Mouse (Mus musculus): Measurements from ENCODE around the gene Sptbn4. TPM values are rescaled to one million over a fixed set of nuclear protein-coding genes. Genes with fewer than 3 reads are reported as not detected.

Sptbn4 gene
- total RNA-seq, 1 experiment = 9.1 TPM

GRCm38 (mm10) chr7:27404203-27404942, 43.1 kb downstream of the Sptbn4 start:
- peak overlapping the region; percentile 63 to 79 for H3K4me3 ChIP-seq (ENCODE audit: insufficient read depth in 1 of 2, low read depth in 1 of 2, low read length in 2 of 2, poor library complexity in 1 of 2, severe bottlenecking in 1 of 2)
- H3K4me1 ChIP-seq (ENCODE audit: control insufficient read depth in 2 of 2, insufficient read depth in 2 of 2, low read length in 2 of 2, poor library complexity in 1 of 2) = peaks cover 0 to 3% of the 10 kb centered on the region in 2 experiments; a peak in 1 of 4 replicates
- in situ Hi-C loops (cut with MboI; ENCODE audit: low sequenced_read_pairs in 2 of 2, unreplicated experiment in 2 of 2) = loop anchor here in 1 of 2 experiments (5.0 kb wide), 1 partner anchor 112 kb away; no protein-coding TSS in a partner anchor
- DNase-seq (ENCODE audit: low read depth, low spot score) = no peak
- H3K36me3 ChIP-seq (ENCODE audit: control insufficient read depth, insufficient read depth, low read length, poor library complexity, severe bottlenecking) = no peaks in the 10 kb centered on the region
- no peak overlapping the region for H3K27ac ChIP-seq (ENCODE audit: insufficient read depth, low read depth, low read length, poor library complexity, severe bottlenecking)
- TF ChIP-seq CHD2 (IDR thresholded peaks at IDR 0.05; ENCODE audit: low read depth, low read length) (no peak), ZNF384 (IDR thresholded peaks at IDR 0.05; ENCODE audit: low read depth, low read length) (no peak), HCFC1 (IDR thresholded peaks at IDR 0.05; ENCODE audit: borderline replicate concordance, insufficient read depth, low read length) (no peak)
- no peaks in the 10 kb centered on the region for H3K9me3 ChIP-seq (ENCODE audit: control insufficient read depth, insufficient read depth, low read depth, low read length)
- H3K9ac ChIP-seq (ENCODE audit: insufficient read depth, low read depth, low read length, poor library complexity, severe bottlenecking) = peak overlapping the region; percentile 78

DNA sequence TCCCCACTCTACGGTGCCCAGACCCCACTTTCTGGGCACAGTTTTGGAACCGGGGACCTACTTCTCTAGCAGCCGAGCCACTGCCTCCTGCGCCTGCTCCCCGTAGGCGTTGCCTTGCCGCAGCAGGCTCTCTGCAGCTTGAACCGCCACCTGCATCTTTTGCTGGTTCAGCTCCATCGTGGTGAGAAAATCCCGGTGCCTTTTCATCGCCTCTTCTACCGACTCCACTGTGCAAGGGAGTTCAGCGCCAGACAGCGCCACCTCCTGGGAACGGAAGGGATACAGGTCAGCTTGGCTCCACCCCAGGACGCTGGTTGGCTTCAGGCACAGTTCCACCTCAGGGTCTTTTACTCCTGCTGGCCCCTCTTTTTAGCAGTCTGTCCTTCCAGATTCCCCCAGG, 44.8 kb downstream of the Sptbn4 start:
- Histone ChIP-seq H3K36me3 (ENCODE audit: control insufficient read depth, insufficient read depth, low read length, poor library complexity, severe bottlenecking) (no peaks in the 10 kb centered on the region), H3K4me1 (ENCODE audit: control insufficient read depth in 2 of 2, insufficient read depth in 2 of 2, low read length in 2 of 2, poor library complexity in 1 of 2) (no peaks in the 10 kb centered on the region; a peak in 1 of 4 replicates), H3K27ac (ENCODE audit: insufficient read depth, low read depth, low read length, poor library complexity, severe bottlenecking) (no peak overlapping the region), H3K9ac (ENCODE audit: insufficient read depth, low read depth, low read length, poor library complexity, severe bottlenecking) (peak overlapping the region; percentile 48; the same call in 1 of the 2 replicates), H3K4me3 (ENCODE audit: insufficient read depth in 1 of 2, low read depth in 1 of 2, low read length in 2 of 2, poor library complexity in 1 of 2, severe bottlenecking in 1 of 2) (peak overlapping the region; percentile 44 to 46; a peak in 3 of 4 replicates), H3K9me3 (ENCODE audit: control insufficient read depth, insufficient read depth, low read depth, low read length) (no peaks in the 10 kb centered on the region)
- peak; percentile 92 for DNase-seq (ENCODE audit: low read depth, low spot score)
- in situ Hi-C loops (cut with MboI; ENCODE audit: low sequenced_read_pairs in 2 of 2, unreplicated experiment in 2 of 2) = loop anchor here in 1 of 2 experiments (5.0 kb wide), 1 partner anchor 110 kb away; no protein-coding TSS in a partner anchor
- TF ChIP-seq CHD2 (IDR thresholded peaks at IDR 0.05; ENCODE audit: low read depth, low read length) (no peak), ZC3H11A (IDR thresholded peaks at IDR 0.05; ENCODE audit: borderline replicate concordance, low read depth, low read length) (no peak; the same call in 1 of the 2 replicates), ZNF384 (IDR thresholded peaks at IDR 0.05; ENCODE audit: low read depth, low read length) (no peak), HCFC1 (IDR thresholded peaks at IDR 0.05; ENCODE audit: borderline replicate concordance, insufficient read depth, low read length) (peak; percentile 49; the same call in 1 of the 2 replicates), MAFK (IDR thresholded peaks at IDR 0.05; ENCODE audit: insufficient read depth, low read depth, low read length) (peak; percentile 53; the same call in 1 of the 2 replicates)

DNA sequence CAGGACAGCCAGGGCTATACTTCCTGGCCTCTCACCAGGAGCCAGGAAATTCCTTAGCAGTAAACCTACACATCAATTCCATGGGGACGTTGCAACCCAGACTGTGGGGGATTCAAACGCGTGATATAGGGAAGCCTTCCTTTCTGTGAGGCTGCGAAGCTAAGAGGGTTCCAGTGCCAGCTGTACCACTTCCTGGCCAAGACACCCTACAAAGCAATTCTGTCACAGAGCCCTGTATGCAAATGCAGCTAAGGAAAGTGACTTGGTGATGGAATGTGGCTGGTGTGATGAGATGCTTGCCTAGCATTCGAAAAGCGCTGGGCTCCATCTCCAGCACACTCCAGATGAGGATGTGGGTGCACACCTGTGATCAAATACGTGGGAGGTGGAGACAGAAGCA, 46.9 kb downstream of the Sptbn4 start:
- TF ChIP-seq ZC3H11A (IDR thresholded peaks at IDR 0.05; ENCODE audit: borderline replicate concordance, low read depth, low read length) = no peak
- TF ChIP-seq ZNF384 (IDR thresholded peaks at IDR 0.05; ENCODE audit: low read depth, low read length) = no peak
- no peak for TF ChIP-seq MAFK (IDR thresholded peaks at IDR 0.05; ENCODE audit: insufficient read depth, low read depth, low read length)
- no peak for TF ChIP-seq HCFC1 (IDR thresholded peaks at IDR 0.05; ENCODE audit: borderline replicate concordance, insufficient read depth, low read length)
- no peak for TF ChIP-seq CHD2 (IDR thresholded peaks at IDR 0.05; ENCODE audit: low read depth, low read length)
- no peaks in the 10 kb centered on the region for H3K36me3 ChIP-seq (ENCODE audit: control insufficient read depth, insufficient read depth, low read length, poor library complexity, severe bottlenecking)
- peaks cover 4 to 8% of the 10 kb centered on the region in 2 experiments; a peak in 2 of 4 replicates for H3K4me1 ChIP-seq (ENCODE audit: control insufficient read depth in 2 of 2, insufficient read depth in 2 of 2, low read length in 2 of 2, poor library complexity in 1 of 2)
- DNase-seq (ENCODE audit: low read depth, low spot score) = no peak
- no peak overlapping the region for H3K27ac ChIP-seq (ENCODE audit: insufficient read depth, low read depth, low read length, poor library complexity, severe bottlenecking)
- H3K9me3 ChIP-seq (ENCODE audit: control insufficient read depth, insufficient read depth, low read depth, low read length) = no peaks in the 10 kb centered on the region
- no peak overlapping the region for H3K9ac ChIP-seq (ENCODE audit: insufficient read depth, low read depth, low read length, poor library complexity, severe bottlenecking)
- in situ Hi-C loops (cut with MboI; ENCODE audit: low sequenced_read_pairs in 2 of 2, unreplicated experiment in 2 of 2) = loop anchor here in 1 of 2 experiments (5.0 kb wide), 1 partner anchor 108 kb away; no protein-coding TSS in a partner anchor
- H3K4me3 ChIP-seq (ENCODE audit: insufficient read depth in 1 of 2, low read depth in 1 of 2, low read length in 2 of 2, poor library complexity in 1 of 2, severe bottlenecking in 1 of 2) = no peak overlapping the region

DNA sequence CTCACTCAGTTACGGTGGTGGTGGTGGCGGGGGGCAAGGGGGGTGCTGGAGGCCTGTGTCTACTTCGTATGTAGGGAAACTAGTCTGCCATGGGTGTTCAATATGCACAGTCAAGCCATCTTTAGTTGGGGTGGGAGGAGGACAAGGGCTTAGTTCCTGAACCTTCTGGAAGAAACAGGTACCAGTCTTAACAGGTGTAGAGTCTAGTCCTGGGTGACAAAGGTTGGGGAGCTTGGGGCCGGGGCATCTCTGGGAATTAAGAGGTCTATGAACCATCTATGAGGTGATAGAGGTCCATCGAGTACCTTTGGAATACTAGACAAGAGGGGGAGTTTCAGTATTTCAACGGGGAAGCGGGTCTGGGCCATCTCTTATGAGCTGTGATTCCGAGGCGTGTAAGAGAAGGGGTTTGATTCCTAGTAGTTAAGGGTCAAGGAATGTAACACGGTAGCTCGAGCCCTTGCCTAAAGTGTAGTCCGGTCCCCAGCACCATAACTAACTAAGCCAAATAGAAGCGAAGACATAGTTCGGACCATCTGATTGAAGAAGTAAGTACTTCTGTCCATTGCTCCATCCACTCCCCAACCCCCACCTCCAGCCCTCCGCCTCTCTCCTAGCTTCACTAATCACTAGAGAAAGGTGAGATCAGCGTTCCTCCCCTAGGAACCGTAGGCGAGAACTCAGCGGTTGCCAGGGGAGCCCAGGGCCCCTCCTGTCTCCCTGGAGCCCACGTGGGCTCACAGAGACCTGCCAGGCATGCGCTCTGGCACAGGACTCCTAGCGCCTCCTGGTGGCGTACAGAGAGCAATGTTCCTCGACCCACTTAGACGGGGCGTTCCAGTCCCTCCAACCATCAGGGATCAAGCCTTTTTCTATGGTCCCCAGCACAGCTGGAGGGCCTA, 50.2 kb downstream of the Sptbn4 start:
- Histone ChIP-seq H3K27ac (ENCODE audit: insufficient read depth, low read depth, low read length, poor library complexity, severe bottlenecking) (peak overlapping the region; percentile 96), H3K4me3 (ENCODE audit: insufficient read depth in 1 of 2, low read depth in 1 of 2, low read length in 2 of 2, poor library complexity in 1 of 2, severe bottlenecking in 1 of 2) (peak overlapping the region; percentile 54 to 89; a peak in 3 of 4 replicates), H3K4me1 (ENCODE audit: control insufficient read depth in 2 of 2, insufficient read depth in 2 of 2, low read length in 2 of 2, poor library complexity in 1 of 2) (peaks cover 8 to 18% of the 10 kb centered on the region in 2 experiments; a peak in 3 of 4 replicates), H3K9me3 (ENCODE audit: control insufficient read depth, insufficient read depth, low read depth, low read length) (no peaks in the 10 kb centered on the region), H3K36me3 (ENCODE audit: control insufficient read depth, insufficient read depth, low read length, poor library complexity, severe bottlenecking) (no peaks in the 10 kb centered on the region), H3K9ac (ENCODE audit: insufficient read depth, low read depth, low read length, poor library complexity, severe bottlenecking) (peak overlapping the region; percentile 80; the same call in 1 of the 2 replicates)
- peak; percentile 92 for DNase-seq (ENCODE audit: low read depth, low spot score)
- peak; percentile 47; the same call in 1 of the 2 replicates for TF ChIP-seq HCFC1 (IDR thresholded peaks at IDR 0.05; ENCODE audit: borderline replicate concordance, insufficient read depth, low read length)
- TF ChIP-seq ZNF384 (IDR thresholded peaks at IDR 0.05; ENCODE audit: low read depth, low read length) = no peak
- peak; percentile 46; the same call in 1 of the 2 replicates for TF ChIP-seq ZC3H11A (IDR thresholded peaks at IDR 0.05; ENCODE audit: borderline replicate concordance, low read depth, low read length)
- no peak for TF ChIP-seq CHD2 (IDR thresholded peaks at IDR 0.05; ENCODE audit: low read depth, low read length)
- in situ Hi-C loops (cut with MboI; ENCODE audit: low sequenced_read_pairs in 2 of 2, unreplicated experiment in 2 of 2) = no loop called here

Measured in ES-E14 (cell line).